Mouse (Mus musculus): ENCODE data around the gene Gm45233. TPM values are rescaled to one million over a fixed set of nuclear protein-coding genes. Genes with fewer than 3 reads are reported as not detected.
"Not testable (repeated sequence)": the region's sequence is repeated elsewhere in the genome, so short reads cannot be mapped to it uniquely, and the experiment has no call there.

Gene Gm45233
- total RNA-seq (2021) = under 1 TPM in 1 of 2 experiments, not detected in 1; 0.89 TPM
- long read RNA-seq, experiment 1 = 0 reads
- long read RNA-seq, experiment 2 = 0 reads

DNA sequence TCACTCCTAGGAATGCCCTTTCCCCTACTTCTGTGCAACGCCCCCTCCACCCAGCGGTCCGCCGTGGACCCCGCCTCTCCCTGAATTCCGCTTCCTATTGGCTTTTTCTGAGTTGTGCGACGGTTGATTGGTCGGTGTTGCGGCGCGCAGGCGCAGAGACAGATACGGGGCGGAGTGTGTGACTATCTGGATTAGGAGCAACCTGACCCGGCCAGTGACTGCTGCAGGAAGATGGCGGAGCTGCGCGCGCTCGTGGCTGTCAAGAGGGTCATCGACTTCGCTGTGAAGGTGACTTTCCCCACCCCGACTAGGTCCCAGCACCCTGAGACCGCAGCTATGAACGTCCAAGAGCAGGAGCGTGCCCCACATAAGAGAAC, at the start of gene Gm45233, which contains the start of gene Etfb:
Gene Gm45233 (plus strand): TSS at position 212 of the 377 bp plus-strand sequence.
Gene Etfb (plus strand): TSS at position 167 of the 377 bp plus-strand sequence.
- Histone ChIP-seq H3K4me3 (peak within 1 kb of the TSS; percentile 56), H3K27ac (peak within 1 kb of the TSS; percentile 89)
- peak; percentile 91 to 94 for DNase-seq (ENCODE audit: extremely low spot score in 1 of 2, low spot score in 2 of 2)
- no peak for TF ChIP-seq CTCF (IDR thresholded peaks at IDR 0.05)
- intact Hi-C loops (cut with DNase I) = loop anchor here (5.0 to 10.0 kb wide), 3 partner anchors 48 to 231 kb away; partner anchors contain the start of genes Ctu1, Iglon5 and Zfp715

DNA sequence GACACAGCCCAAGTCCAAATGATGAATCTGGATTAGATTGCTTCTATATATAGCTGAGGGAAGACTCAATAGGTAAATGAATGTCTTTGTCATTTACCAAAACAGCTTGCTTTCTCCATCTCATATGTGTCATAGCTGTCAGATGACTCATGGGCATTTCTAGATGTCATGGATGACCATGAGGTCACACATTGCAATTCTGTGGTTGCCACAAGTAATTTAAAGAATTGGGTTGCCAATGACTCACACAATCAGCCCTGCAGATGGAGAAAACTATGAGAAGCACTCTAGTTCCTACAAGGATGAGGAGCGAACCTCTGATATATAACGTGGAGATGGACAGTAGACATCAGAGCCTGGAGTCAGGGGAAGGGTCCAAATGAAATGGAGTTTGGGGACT, 44.4 kb upstream of the Gm45233 start:
- DNase-seq (ENCODE audit: extremely low spot score in 1 of 2, low spot score in 2 of 2) = no peak
- no peak overlapping the region for H3K4me3 ChIP-seq
- H3K27ac ChIP-seq = no peak overlapping the region
- no peak for TF ChIP-seq CTCF (IDR thresholded peaks at IDR 0.05)
- intact Hi-C loops (cut with DNase I) = no loop called here

DNA sequence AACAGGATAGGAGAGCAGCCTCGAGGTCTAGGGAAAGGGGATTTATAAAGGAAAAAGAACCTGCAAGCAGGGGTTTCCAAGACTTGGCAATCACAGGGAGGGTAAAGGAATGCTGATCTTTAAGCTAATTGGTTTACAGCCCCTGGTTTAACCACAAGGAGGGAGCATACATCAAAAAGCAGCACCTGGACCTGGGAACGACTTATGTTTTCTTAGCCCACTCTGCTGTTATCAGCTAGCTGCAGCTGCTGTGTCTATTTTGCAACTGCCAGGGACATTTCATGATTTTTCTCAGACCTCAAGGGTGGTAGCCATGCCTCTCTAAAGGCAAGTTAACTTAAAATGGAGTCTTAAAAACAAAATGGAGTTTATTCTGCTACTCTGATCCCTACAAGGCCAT, 41.2 kb upstream of the Gm45233 start:
- no peak for DNase-seq (ENCODE audit: extremely low spot score in 1 of 2, low spot score in 2 of 2)
- intact Hi-C loops (cut with DNase I) = no loop called here
- TF ChIP-seq CTCF (IDR thresholded peaks at IDR 0.05) = no peak
- no peak overlapping the region for H3K27ac ChIP-seq
- no peak overlapping the region for H3K4me3 ChIP-seq

DNA sequence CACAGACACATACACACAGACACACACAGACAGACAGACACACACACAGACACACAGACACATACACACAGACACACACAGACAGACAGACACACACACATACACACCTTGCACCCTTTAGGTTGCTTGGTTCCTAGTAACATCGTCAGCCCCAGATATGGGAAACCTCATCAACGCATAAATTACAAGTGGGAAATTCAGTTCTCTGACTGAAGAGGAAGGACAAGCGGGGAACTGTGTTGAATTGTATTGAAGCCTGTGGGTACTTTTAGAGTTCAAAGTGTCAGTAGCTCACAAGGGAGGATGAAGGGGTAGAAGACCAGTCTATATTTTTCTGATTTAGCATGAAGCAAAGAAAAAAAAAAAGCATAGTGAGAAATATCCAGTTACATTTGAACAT, 36.4 kb upstream of the Gm45233 start:
- no peak for TF ChIP-seq CTCF (IDR thresholded peaks at IDR 0.05)
- DNase-seq (ENCODE audit: extremely low spot score in 1 of 2, low spot score in 2 of 2) = no peak
- no peak overlapping the region for H3K4me3 ChIP-seq
- H3K27ac ChIP-seq = no peak overlapping the region
- intact Hi-C loops (cut with DNase I) = no loop called here

DNA sequence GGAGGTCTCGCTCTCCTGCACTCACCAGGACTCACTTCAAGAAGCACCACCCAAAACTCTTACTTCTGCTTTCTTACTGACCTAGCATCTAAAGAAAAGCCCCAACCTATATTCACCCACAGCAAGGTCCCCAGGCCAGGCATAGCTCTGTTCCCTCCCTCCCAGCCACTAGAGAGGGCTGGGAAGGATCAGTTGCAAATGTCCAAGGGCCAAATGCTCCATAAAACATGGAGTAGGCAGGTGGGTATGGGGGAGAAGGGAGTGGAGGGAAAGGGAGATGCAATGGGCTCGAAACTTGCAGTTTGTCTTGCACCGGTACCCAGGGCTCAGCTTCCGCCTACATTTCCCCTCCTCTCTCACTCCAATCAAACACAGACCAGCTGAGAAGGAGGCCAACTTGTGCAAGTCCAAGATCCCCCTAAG, 35.8 kb upstream of the Gm45233 start, which contains the start of gene Siglecg:
Gene Siglecg (plus strand): TSS at position 74 of the 423 bp plus-strand sequence.
- no peak for TF ChIP-seq CTCF (IDR thresholded peaks at IDR 0.05)
- DNase-seq (ENCODE audit: extremely low spot score in 1 of 2, low spot score in 2 of 2) = no peak
- intact Hi-C loops (cut with DNase I) = no loop called here
- Histone ChIP-seq H3K4me3 (no peak within 1 kb of the TSS), H3K27ac (no peak within 1 kb of the TSS)

DNA sequence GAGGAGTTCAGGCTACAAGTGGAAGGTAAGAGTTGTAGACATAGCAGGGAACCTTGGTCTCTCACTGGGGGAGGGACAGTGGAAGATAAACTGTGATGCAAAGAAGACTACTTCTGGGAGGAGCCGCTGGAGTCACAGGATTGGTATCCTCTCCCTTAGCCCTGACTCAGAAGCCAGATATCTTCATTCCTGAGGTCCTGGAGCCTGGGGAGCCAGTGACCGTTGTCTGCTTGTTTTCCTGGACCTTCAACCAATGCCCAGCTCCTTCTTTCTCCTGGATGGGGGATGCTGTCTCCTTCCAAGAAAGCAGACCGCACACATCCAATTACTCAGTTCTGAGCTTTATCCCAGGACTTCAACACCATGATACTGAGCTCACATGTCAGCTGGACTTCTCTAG, 34.8 kb upstream of the Gm45233 start:
- no peak overlapping the region for H3K4me3 ChIP-seq
- no peak for DNase-seq (ENCODE audit: extremely low spot score in 1 of 2, low spot score in 2 of 2)
- intact Hi-C loops (cut with DNase I) = no loop called here
- no peak overlapping the region for H3K27ac ChIP-seq
- TF ChIP-seq CTCF (IDR thresholded peaks at IDR 0.05) = no peak

DNA sequence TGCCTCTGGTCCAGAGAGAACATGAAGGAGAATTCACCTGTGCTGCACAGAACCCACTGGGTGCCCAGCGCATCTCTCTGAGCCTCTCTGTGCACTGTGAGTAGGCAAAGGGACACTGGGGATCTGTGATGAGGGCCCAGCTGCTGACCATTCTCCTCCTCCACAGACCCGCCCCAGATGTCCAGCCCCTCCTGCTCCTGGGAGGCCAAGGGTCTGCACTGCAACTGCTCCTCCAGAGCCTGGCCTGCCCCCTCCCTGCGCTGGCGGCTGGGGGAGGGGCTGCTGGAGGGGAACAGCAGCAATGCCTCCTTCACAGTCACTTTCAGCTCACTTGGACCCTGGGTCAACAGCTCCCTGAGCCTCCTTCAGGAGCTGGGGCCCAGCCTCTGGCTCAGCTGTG, 32.2 kb upstream of the Gm45233 start:
- H3K4me3 ChIP-seq; DNase-seq (ENCODE audit: extremely low spot score in 1 of 2, low spot score in 2 of 2); intact Hi-C loops (cut with DNase I); H3K27ac ChIP-seq: not testable (repeated sequence)

DNA sequence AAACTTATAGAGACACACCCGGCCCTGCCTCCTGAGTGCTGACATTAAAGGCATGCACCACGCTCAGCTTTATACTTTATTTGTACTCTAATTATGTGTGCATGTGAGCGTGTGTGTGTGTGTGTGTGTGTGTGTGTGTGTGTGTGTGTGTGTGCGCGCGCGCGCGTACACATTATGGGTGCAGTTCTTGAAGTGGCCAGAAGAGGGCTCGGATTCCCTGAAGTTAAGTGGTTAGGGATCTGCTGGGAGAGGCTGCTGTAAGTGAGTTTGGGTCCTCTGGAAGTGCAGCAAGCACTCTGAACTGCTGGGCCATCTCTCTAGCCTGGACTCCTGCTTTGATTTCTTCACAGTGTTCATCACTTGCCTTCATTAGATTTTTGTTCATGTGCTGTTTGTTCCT, 26.6 kb upstream of the Gm45233 start:
- intact Hi-C loops (cut with DNase I) = no loop called here
- no peak for DNase-seq (ENCODE audit: extremely low spot score in 1 of 2, low spot score in 2 of 2)
- H3K4me3 ChIP-seq = no peak overlapping the region
- TF ChIP-seq CTCF (IDR thresholded peaks at IDR 0.05) = no peak
- no peak overlapping the region for H3K27ac ChIP-seq

DNA sequence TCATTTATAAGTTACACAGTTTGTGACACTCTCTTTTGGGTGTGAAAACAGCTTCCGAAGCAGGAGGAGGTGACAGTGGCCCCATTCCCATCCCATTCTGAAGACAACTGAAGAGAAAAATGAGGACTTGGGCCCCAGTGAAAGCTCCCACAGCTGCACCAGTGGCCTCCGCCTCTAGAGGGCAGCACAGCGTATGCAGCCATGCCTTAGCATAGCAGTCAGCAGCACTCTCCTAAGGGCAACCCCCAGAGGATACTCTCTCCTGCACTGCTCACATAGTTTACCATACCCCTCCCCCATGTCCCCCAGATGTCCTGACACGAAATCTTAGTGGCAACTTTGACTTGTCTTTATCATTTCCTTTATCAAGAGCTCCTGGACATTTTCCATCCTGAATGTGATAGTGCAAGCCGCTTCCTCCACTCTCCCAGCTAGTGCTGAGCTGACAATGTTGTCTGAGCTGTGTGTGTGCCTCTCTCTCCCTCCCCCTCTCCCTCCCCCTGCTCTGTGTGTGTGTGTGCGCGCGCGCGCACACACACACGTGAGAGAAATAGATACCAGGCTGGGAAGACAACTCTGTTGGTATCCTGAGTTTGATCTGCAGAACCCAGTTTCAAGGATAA, 20.8 kb upstream of the Gm45233 start:
- Histone ChIP-seq H3K4me3 (no peak overlapping the region), H3K27ac (no peak overlapping the region)
- peak; percentile 100 for TF ChIP-seq CTCF (IDR thresholded peaks at IDR 0.05)
- DNase-seq (ENCODE audit: extremely low spot score in 1 of 2, low spot score in 2 of 2) = peak; percentile 79 to 91
- intact Hi-C loops (cut with DNase I) = loop anchor here (1.0 kb wide), 2 partner anchors 43 to 72 kb away; no protein-coding TSS in a partner anchor

DNA sequence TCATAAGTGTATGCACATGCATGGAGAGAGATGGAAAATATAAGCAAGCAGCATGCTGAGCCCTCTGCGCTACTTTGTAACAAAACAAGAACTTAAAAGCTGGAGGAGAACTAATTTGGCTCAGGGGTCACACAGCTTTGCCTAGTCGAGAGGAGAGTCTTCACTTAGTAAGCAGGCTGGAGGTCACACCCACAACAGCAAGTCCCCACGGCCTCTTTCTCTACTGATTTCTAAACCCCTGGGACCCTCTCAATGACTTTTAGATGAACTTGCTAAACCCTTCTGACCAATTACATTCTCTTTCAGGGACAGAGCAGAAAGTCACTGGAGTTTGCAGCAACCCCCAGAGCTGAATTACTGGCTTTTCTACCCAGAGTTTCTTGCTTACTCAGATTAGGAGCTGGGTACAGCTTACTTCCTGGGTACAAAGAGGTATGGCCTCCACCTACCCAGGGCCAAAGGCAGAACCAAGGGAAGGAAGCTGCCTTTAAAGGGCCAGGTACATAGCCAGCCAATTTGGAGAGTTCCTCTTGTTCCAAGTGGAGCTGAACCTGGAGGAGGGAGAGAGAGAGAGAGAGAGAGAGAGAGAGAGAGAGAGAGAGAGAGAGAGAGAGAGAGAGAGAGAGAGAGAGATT, 19.8 kb upstream of the Gm45233 start:
- intact Hi-C loops (cut with DNase I) = loop anchor here (1.0 kb wide), 2 partner anchors 42 to 71 kb away; no protein-coding TSS in a partner anchor
- DNase-seq (ENCODE audit: extremely low spot score in 1 of 2, low spot score in 2 of 2) = no peak
- no peak overlapping the region for H3K4me3 ChIP-seq
- H3K27ac ChIP-seq = no peak overlapping the region
- no peak for TF ChIP-seq CTCF (IDR thresholded peaks at IDR 0.05)

DNA sequence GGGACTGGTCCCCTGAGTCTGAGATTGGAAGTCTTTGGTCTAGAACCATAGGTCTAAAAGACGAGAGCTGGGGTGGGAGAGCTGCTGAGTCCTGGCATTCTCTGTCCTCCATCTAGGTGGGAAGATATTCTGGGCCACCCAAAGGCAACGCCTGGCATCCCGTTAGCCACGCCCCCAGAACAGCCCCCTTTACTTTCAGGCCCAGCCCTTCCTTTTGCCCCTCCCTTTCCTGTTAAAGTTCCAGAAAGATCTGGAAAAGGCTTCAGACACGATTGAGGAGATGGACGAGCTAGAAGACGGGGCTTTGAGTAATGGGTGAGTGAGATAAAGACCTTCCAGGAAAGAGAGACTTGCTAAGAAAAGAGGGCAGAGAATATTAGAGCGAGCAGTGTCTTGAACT, 16.5 kb upstream of the Gm45233 start, which contains the start of gene Lim2:
Gene Lim2 (plus strand): TSS at position 265 of the 400 bp plus-strand sequence.
- no peak within 1 kb of the TSS for H3K4me3 ChIP-seq
- intact Hi-C loops (cut with DNase I) = no loop called here
- no peak for TF ChIP-seq CTCF (IDR thresholded peaks at IDR 0.05)
- H3K27ac ChIP-seq = no peak within 1 kb of the TSS
- DNase-seq (ENCODE audit: extremely low spot score in 1 of 2, low spot score in 2 of 2) = no peak

DNA sequence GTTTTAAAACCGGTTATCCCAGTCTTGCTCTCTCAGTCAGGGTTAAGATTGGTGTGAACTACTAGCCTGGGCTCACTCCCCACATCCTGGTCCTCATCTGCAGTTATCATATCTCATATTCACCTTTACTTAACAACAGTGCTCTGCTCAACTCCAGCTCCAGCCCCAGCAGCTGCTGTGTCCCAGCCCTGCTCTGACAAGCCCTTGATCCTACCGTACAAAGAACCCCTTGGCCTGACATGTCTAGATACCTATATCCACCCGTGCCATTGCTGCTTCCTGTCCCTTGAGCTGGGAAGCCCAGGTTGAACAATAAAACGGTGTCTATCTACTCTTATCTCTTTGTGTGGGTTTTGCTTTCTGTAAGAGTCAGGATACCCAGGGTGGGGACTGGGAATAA, 14.4 kb upstream of the Gm45233 start:
- no peak for DNase-seq (ENCODE audit: extremely low spot score in 1 of 2, low spot score in 2 of 2)
- no peak overlapping the region for H3K4me3 ChIP-seq
- no peak for TF ChIP-seq CTCF (IDR thresholded peaks at IDR 0.05)
- H3K27ac ChIP-seq = no peak overlapping the region
- intact Hi-C loops (cut with DNase I) = no loop called here
